Comparison of ENCODE assay signal across 8 mouse cellular contexts in the genomic region with DNA sequence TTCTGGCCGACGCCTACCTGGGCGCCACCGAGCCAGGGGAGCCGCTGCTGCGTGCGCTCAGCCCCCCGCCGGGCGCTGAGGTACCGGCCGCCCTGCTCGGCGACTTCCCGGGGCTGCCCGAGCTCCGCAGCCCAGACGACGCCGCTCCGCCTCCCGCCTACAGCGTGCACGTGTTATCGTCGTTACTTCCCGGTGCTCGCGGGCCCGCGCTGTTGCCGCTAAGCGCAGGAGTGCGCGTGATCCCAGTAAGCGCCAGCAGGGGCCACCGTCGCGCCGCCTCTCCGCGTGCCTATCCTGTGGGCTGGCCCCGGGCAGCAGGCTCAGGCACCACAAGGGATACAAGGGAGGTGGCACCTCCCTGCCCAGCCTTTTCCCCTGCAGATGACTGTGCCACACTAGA. TPM values are rescaled to one million over a fixed set of nuclear protein-coding genes. Genes with fewer than 3 reads are reported as not detected.
A peak's percentile ranks its signal among the peaks of the same experiment; 100 is the strongest.
DNase-seq lines count a peak whose midpoint lies in the region; ATAC-seq and TF ChIP-seq lines count a peak whose summit lies in the region.

No protein-coding gene starts in this region.

- H3K27ac ChIP-seq in gastrocnemius, adult 2 months = peak overlapping the region; percentile 69
- H3K27ac ChIP-seq in hindbrain, postnatal 0 days = peak overlapping the region; percentile 74

- no peaks in the 10 kb centered on the region; the same call in 1 of the 2 replicates for H3K36me3 ChIP-seq in hindbrain, postnatal 0 days (ENCODE audit: insufficient read depth, low read length)
- peaks cover 27% of the 10 kb centered on the region for H3K36me3 ChIP-seq in megakaryocyte, embryonic 14.5 days (replicated peaks; ENCODE audit: low read length)

- TF ChIP-seq CTCF in gastrocnemius, adult 2 months (IDR thresholded peaks at IDR 0.05) = peak; percentile 79
- TF ChIP-seq CTCF in hindbrain, postnatal 0 days (IDR thresholded peaks at IDR 0.05; ENCODE audit: low read depth) = peak; percentile 80

- H3K27me3 ChIP-seq in hindbrain, postnatal 0 days (ENCODE audit: insufficient read depth, low read length) = no peaks in the 10 kb centered on the region
- peaks cover 8% of the 10 kb centered on the region for H3K27me3 ChIP-seq in megakaryocyte, embryonic 14.5 days (replicated peaks)

- under 1% methylated on average over 43 of the region's 43 CpGs for WGBS in hindbrain, postnatal 0 days

- H3K9ac ChIP-seq in hindbrain, postnatal 0 days (replicated peaks; ENCODE audit: low read length) = peak overlapping the region; percentile 57

- peak; percentile 61 for DNase-seq in WW6 (ENCODE audit: low read depth, low spot score)
- peak; percentile 93 for DNase-seq in gastrocnemius, adult 2 months
- DNase-seq in hindbrain, postnatal 0 days (ENCODE audit: low spot score) = peak; percentile 90
- DNase-seq in left cerebral cortex, adult 8-10 months (ENCODE audit: low spot score in 2 of 2) = peak; percentile 67 to 72
- DNase-seq in right cerebral cortex, postnatal 10 days (ENCODE audit: low spot score in 2 of 2) = peak; percentile 91 to 92
- DNase-seq in urinary bladder, postnatal 14 days (ENCODE audit: low spot score) = peak; percentile 92

- peak overlapping the region; percentile 77 for H3K4me2 ChIP-seq in hindbrain, postnatal 0 days (ENCODE audit: low read depth, low read length)

- no peaks in the 10 kb centered on the region for H3K9me3 ChIP-seq in hindbrain, postnatal 0 days (ENCODE audit: low read length)
- peaks cover 10% of the 10 kb centered on the region for H3K9me3 ChIP-seq in megakaryocyte, embryonic 14.5 days

- H3K4me1 ChIP-seq in hindbrain, postnatal 0 days (ENCODE audit: insufficient read depth, low read length) = peaks cover 3% of the 10 kb centered on the region; the same call in 1 of the 2 replicates
- H3K4me1 ChIP-seq in megakaryocyte, embryonic 14.5 days = peaks cover 16% of the 10 kb centered on the region

- intact Hi-C loops in gastrocnemius, adult 2 months (cut with DNase I) = loop anchor here (1.0 kb wide), 1 partner anchor 62 kb away; no protein-coding TSS in a partner anchor

- ATAC-seq in common myeloid progenitor, adult 5-6 weeks (replicated peaks; ENCODE audit: low read depth, poor library complexity, severe bottlenecking) = peak; percentile 87
- peak; percentile 93 for ATAC-seq in hindbrain, postnatal 0 days

- H3K4me3 ChIP-seq in gastrocnemius, adult 2 months = peak overlapping the region; percentile 73
- H3K4me3 ChIP-seq in hindbrain, postnatal 0 days (ENCODE audit: low read length) = peak overlapping the region; percentile 46
- peak overlapping the region; percentile 93 for H3K4me3 ChIP-seq in megakaryocyte, embryonic 14.5 days (replicated peaks)

RNA-seq across cellular contexts. Expression of a gene that starts 0.4 kb away (rescaled TPM):
- total RNA-seq in common myeloid progenitor, adult 5-6 weeks (2017) = 1.8 and 2.3 TPM in 2 replicates
- total RNA-seq in gastrocnemius, adult 2 months (2021) = under 1 TPM; 0.18 to 0.81 TPM
- total RNA-seq in hindbrain, postnatal 0 days (2014; rRNA removed) = 1.3 and 1.5 TPM in 2 replicates
- 0.97 and 1.1 TPM in 2 replicates for polyA plus RNA-seq in hindbrain, postnatal 0 days (2015; fragmentation: Nextera tagmentation; extraction: Ambion mirVana)
- total RNA-seq in left cerebral cortex, adult 8-10 months (2022) = under 1 TPM in 2 of 4 experiments, not detected in 2; 0.33 to 0.34 TPM
- 1.0 and 2.5 TPM in 2 replicates for polyA plus RNA-seq in megakaryocyte, embryonic 14.5 days (2012; ENCODE audit: insufficient read depth, low replicate concordance)

RNA-seq across cellular contexts. Expression of a gene that starts 25.3 kb away (rescaled TPM):
- total RNA-seq in common myeloid progenitor, adult 5-6 weeks (2017) = not detected in 2 replicates
- total RNA-seq in gastrocnemius, adult 2 months (2021) = under 1 TPM in 1 of 2 experiments, not detected in 1; 0.42 TPM
- 0.75 and 3.7 TPM in 2 replicates for total RNA-seq in hindbrain, postnatal 0 days (2014; rRNA removed)
- polyA plus RNA-seq in hindbrain, postnatal 0 days (2015; fragmentation: Nextera tagmentation; extraction: Ambion mirVana) = 29.4 and 40.6 TPM in 2 replicates
- 1 to 10 TPM in 3 of 4 experiments, under 1 TPM in 1; 0.82 to 3.3 (median 1.6) TPM for total RNA-seq in left cerebral cortex, adult 8-10 months (2022)
- 0.65 TPM in 1 of 2 replicates, not detected in the other for polyA plus RNA-seq in megakaryocyte, embryonic 14.5 days (2012; ENCODE audit: insufficient read depth, low replicate concordance)

Comparison
In these comparisons a context has a peak if more than half of its experiments do, and no peak if none do; other contexts are left out.
1. Peak in every context shown above with its lines: DNase-seq, ATAC-seq, H3K4me3 ChIP-seq and H3K27ac ChIP-seq.